Mouse (Mus musculus): ENCODE measurements around the gene Fgfr2.

- TF ChIP-seq CTCF (IDR thresholded peaks at IDR 0.05; ENCODE audit: low read depth): no peak
- TF ChIP-seq EP300 (IDR thresholded peaks at IDR 0.05; ENCODE audit: low read depth): no peak
These were observed 762.8 kb downstream of the Fgfr2 start for GRCm38 (mm10) chr7:132360336-132360735.

Data from liver, postnatal 0 days (tissue).